Mouse (Mus musculus) embryo, embryonic 10.5 days (tissue): ENCODE measurements at regions not wholly inside any gene's neighbourhood (a gene's known extent, or its start where the extent isn't known, plus 50 kb on each side); places are given as distances from the start of the nearest gene placed in this dataset.

ENCODE experiments used
- DNase-seq: peaks from one replicate; pipeline ENCODE4 v3.0.0-alpha.2; 2015; ENCODE audit warnings: low spot score

DNA sequence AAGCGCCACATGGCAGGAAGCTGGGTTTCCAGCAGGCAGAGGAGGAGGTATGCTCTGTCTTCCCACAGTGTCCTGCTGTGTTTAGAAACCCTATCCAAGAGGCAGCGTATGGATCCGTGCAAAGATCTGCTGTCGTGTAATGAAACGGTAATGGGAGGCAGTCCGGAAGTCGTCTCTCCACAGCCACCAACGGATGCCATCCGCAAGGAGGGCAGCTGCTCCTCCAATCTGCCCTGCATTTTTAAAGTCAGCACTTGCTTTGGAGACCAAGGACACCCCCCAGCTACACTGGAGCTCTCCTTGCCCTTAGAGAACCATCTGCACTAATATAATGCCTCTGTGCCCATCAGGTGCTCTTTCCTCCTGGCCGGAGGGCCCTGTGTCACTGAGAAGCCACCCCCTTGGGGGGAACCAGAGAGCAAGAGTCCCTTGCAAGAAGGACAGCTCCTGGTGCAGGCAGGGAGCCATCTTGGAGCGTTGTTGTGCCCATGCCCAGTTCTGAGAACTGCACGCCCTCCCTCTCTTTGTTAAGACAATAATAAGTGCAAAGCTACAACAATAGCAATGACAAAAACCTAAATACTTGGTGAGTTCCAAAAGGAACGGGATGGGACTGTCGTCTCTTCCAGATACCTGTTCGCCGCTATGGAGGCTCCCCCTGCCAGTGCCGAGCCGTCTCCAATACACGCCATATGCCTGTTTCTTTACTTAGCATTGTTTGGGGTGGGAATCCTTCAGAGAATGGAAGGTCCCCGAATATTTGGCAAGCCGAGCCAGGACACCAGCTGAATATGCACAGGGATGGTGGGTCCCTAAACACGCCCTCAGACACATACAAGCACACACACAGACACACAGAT, 384.4 kb downstream of the Zfp536 start:
- no peak for DNase-seq

DNA sequence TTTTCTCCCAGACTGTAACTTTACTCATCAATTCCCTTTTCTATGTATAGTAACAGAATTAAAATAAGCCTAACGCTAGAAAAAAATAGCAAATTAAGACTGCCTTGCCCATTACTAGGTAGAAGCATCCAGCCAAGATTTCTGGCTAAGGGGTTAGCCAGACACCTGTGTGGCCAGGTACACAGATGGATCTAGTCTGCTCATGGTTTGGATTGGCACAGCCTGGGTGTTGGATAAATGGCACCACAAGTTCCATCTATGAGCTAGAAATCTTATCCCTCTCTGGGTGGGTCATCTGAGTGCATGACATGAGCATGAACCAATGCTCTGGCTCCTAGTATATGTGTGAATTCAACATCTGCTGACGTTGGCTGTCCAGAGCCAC, 383.7 kb downstream of the Zfp536 start:
- no peak for DNase-seq

DNA sequence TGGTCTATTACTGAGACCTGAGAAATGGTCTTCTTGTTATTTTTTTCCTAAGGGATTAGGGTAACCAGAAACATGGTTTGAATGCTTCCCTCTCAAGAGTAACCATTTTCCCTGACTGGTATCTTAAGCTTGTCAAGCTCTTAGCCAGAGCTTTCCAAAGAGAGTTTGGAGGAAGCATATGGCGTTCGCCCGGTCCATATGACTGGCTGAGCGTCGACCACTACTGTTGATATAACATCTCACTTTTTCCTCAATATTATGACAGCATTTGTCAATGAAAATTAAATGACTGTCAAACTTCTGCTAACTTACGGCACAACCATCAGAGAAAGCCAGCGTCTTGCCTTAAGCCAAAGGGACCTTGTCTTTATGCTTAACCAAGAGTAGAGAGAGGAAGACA, 383.2 kb downstream of the Zfp536 start:
- DNase-seq = no peak

DNA sequence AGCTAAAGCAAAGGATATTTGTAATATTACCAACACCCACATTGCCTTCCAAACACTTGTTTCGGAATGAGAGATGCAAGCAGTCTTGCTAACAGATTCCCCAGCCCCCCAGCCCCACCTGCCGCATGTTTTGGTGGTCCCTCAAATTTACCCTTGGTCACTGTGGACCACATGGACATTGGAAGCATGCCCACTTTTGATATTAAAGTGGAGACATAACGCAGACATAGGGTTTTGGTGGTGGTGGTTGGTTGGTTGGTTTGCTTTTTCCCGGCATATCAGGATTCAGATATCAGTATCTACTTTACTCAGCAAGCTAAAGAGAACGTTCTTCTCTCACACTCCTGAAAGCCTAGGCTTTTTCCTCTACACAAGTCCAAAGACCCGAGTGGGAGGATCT, 381.3 kb downstream of the Zfp536 start:
- DNase-seq = no peak

DNA sequence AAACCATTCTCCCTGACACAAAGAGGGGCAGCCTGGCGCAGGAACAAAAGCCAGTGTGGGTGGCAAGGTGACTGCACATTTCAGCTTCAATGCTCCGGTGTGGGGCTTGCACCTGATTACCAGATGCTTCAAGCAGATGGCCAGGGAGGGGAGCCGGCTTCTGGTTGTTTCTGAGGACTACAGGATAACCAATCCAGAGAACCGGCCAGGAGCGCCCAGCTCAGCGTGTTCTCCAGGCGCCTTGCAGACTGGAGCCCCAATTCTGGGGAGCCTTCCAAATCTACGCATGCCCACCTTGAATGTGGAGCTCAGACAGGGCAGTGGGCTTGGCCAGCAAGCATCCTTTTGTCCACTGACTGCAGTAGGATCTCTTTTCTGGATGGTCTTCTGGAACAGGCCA, 380.8 kb downstream of the Zfp536 start:
- no peak for DNase-seq

DNA sequence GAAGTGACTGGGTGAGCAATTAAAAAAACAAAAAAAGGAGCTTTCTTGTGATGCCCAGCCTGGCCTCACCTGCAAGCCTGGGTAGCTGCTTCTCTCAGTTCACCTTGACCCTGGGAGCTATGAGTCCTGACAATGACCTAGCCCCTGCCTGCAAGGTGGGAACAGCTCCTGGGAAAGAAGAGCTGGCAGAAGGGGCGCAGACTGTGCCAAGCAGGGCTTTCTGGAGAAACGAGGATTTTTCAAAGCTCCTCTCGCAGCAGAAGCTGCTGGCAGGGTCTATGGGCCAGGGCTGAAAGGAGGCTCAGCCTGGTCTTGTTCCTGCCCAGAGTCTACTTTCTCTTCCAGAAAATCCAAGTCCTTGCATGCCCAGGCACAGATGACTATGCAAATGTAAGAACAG, 380.4 kb downstream of the Zfp536 start:
- DNase-seq = no peak

DNA sequence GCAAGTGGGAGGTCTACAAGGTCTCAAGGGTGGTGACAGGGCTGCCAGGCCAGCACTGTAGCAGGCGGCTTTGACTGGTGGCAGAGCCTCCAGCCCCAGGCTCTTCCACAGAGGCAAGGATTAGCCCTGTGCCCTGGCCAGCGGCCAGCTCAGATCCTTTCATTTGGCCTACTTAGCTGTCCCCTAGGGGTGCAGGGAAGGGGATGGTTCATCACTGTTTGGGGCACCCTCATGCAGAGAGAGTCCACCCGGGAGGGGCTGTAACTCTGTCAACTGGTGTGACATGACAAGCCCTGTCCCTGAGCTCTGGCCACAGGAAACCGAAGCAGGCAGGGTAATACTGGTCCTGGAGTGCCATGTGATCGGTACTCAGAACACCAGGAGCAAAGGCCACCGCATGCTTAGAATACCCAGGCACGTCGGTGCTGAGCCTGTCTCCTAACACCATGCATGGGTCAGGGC, 378.4 kb downstream of the Zfp536 start:
- no peak for DNase-seq

DNA sequence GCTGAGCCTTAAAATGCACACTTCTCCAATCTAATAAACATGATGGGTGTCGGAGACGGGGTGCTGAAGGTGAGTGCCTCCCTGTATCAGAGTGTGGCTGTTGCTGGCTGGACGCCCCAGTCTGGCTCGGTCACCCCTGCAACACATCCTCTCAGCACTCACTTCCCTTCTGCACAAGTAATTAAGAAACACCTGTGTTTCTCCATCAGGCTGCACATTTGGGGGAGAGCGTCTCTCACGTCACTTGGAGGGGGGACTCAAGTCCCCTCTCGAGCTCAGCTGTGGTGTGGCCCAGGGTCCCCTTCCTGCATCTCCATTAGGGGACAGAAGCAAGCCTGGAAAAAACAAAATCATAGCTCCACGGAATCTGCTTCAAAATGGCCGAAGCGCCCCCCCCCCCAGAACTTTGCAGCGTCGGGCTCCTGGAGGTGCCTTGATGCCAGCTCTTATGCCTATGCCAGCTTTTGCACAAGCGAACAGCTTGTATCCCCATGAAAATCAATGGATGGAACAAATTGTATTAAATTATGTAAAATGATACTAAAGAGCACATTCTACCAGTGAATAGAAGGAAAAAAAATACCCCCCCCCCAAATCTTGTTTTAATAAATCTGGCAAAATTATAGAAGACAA, 377.4 kb downstream of the Zfp536 start:
- no peak for DNase-seq

DNA sequence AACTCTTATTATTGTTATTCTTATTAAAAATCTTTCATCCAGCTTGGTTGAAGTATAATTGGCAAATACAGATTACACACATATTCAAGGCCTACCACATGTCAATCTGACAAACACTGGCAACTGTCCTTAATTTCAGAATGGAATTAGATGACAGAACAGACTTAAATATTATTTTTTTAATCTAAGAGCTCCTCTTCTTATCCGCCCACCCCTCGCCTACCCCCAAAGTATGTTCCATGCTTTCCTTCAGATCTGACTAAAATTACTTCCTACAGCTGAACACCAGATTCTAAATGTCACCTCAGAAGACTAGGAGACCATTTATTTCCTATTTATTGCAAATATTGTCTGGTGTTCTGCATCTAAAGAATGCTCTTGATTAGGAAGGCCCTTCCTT, 370.0 kb downstream of the Zfp536 start:
- DNase-seq = no peak

DNA sequence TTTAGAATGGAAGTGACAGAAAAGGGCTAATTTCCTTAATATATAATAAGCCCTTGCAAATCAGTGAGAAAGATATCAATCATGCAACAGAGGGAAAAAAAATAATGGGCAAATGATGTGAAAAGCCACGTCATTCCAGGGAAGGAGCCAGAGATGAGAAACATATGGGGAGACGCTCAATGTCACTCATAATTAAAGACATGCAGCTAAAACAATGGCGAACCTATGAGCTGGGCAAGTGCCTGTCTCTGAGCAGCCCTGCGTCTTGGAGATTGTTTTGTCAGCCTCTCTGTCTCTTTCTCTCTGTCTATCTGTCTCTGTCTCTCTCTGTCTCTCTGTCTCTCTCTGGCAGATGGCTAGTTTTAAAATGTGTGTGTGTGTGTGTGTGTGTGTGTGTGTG, 360.1 kb downstream of the Zfp536 start:
- peak; percentile 32 for DNase-seq

DNA sequence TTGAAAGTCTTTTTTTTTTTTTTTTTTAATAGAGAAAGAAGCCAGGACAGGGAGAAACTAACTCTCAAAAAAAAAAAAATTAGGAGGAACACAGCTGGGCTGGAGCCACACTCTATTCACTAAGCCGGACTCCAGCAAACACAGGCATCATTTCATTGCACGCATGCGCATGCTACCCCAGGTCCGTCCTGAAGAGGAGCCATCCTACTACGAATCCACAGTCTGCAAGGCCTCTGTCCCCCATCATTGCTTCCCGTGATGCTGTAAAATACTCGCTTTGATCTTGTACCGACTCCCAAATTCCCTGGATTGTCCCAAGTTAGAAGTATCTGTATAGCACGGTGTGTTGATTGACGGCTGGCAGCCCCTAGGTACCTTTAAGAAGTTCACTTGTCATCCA, 351.7 kb downstream of the Zfp536 start:
- no peak for DNase-seq
